Mouse (Mus musculus): ENCODE data around the gene Ccin.

DNA sequence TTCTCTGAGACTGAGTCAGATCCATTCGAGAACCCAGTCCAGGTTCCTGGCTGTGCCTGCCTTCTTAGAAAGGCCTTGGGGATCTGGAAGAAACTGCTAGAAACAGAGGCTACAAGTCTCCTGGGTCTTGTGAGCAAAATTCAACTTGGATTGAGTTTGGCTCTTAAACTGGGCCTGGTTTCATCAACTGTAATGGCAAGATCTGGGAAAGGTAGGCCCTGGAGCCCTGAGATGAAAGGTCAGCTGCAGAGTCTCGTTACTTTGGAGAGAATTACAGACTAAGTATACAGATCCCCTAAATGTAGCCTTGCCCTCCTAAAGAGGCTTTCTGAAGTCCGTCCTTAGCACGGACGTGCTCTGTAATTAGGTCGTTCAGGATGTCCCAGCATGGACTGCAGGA is 42.3 kb downstream of the Ccin start:
- TF ChIP-seq CTCF (IDR thresholded peaks at IDR 0.05; ENCODE audit: control insufficient read depth, insufficient read depth, insufficient replicate concordance, low read depth, low read length) (no peak), POLR2A (IDR thresholded peaks at IDR 0.05; ENCODE audit: control insufficient read depth, low read depth, low read length) (no peak)
